Mouse (Mus musculus): ENCODE measurements around the gene Cnih3. TPM values are rescaled to one million over a fixed set of nuclear protein-coding genes. Genes with fewer than 3 reads are reported as not detected.

The Cnih3 gene
- total RNA-seq, 4 experiments from 2014 or later: 63.1 to 64.6 (median 64.1) TPM

DNA sequence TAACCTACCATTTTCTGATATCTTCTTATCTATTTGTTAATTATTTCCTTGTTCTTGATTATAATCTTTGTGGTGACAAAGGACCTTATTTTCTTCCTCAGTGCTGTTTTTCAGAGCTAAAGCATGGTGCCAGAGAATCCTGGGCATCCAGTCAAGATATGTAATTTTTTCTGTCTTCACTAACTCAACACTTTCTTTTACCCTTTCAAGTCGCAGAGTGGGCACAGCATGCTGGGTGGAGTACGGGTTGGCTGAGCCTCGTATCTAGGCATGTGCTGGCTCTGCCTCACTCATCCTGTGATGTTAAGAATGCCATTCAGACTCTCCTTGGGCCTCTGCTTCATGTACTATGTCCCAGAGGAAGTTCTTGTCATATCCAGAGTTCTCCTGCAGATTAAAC is 46.8 kb downstream of the Cnih3 start:
- DNase-seq (ENCODE audit: low spot score in 2 of 2): no peak

DNA sequence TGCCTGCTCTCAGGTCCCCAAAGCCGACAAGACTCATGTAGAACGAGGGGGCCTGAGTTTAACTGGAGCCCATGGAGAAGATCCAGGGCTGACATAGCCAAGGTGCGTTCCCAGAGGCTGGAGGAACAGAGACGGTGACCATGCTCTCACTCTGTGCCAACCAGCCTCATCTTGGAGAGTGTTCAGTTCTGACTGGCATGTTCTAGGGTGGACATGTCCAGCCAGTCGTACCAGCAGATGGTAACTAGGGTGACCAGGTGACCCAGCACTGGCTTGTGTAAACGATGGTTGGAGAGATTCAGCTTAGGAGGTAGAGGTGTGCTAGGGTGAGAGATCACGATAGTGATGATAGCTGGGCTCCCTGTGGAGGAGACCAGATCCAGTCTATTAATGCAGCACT is 50.6 kb downstream of the Cnih3 start:
- DNase-seq (ENCODE audit: low spot score in 2 of 2): no peak

DNA sequence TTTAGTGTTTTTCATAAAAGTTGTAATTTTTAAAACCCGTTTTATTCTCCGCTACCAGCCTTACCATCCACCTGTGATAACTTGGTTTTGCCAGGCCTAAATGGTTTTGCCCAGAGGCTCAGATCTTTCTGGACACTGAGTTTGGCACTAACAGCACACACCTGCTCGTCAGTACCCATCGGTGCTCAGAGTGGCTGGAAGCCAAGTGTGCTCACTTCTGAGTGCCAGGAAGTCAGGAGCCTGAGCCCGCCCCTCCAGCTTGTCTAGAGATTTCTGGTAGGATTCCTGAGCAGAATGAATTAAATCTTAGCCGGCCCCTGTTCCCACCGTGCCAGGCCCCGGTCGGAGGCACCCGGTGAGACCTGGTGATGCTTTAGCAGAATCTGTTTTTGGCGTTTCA is 54.9 kb downstream of the Cnih3 start:
- no peak for DNase-seq (ENCODE audit: low spot score in 2 of 2)

DNA sequence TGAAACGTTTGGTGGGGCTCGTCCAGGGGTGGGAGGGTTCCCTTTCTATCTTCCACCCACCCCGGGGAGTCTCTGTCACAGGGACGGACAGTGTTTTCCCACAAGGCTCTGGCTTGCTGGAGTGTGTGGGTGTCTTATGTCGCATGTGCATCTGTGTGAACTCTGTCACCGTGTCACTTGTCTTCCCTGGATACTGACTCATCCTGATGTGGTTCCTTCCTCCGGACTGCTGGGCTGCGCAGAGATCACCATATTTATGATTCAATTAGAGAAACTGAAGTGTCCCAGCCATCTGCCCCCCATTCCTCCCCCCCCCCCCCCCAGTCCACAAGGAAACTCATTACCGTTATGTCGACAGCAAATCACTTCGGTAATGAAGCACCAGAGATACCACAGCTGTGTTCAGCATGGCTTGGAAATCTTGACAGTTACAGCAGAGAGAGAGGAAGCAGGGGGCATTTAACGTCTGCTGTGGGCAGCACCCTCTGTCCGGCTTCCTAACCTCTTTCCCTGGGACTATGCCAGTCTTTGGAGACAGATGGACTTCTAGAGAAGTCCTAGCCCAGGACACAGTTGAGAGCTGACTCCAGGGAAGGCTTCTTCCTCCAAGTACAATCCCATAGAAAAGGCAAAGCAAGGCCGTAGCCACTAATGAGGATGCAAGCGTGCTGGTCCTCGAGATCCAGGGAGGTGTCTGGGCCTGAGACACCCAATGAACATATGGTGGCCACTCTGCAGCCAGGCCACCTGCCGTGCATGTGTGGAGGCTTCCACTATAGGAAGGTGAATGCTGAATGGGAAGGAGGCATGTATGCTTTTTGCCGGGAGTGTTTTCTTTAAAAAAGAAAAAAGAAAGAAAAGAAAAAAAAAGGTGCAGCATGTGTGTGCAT is 55.9 kb downstream of the Cnih3 start:
- DNase-seq (ENCODE audit: low spot score in 2 of 2): no peak

DNA sequence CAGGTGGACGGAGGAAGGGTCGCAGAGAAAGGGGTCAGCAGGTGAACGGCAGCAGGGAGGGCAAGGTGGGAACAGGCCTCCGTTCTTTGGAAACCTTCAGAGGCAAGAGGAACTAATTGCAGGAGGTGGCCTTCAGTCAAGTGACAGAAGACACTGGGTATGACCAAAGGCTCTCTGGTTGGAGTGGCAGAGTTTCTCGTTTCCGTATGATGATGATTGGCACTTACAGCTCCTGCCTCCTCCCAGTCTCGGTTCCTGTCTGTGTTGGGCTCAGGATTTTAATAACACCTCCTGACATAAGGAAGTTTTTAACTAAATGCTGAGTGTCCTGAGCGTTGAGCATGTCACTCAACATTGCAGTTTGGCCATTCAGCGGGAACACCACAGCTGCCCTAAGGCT is 57.3 kb downstream of the Cnih3 start:
- no peak for DNase-seq (ENCODE audit: low spot score in 2 of 2)

DNA sequence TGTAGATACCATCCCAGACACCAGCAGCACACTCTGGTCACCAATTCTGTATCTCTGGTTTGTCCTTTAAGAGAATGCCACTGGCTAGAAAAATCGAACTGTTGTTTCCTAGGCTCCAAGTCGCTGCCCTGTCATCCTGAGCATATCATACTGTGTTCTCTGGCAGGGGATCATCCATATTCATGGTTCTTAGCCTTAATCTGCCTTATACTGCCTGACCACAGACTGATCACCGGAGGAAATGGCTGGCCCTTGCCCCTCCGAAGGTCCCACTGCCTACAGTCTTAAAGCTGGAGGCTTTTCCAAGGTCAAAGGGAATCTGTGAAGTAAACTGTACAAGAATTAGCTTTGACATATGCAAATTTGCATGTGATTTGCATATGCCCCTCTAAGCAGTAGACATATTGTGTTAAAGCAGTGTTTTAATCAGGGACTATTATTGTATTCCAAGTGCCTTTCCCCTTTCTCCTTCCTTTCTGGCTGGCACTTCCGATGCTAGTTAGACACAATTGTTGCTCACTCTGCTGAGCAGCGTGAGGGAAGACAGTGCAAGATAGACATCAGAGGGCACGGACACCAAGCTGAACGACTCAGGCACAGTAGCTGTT is 58.3 kb downstream of the Cnih3 start:
- no peak for DNase-seq (ENCODE audit: low spot score in 2 of 2)

DNA sequence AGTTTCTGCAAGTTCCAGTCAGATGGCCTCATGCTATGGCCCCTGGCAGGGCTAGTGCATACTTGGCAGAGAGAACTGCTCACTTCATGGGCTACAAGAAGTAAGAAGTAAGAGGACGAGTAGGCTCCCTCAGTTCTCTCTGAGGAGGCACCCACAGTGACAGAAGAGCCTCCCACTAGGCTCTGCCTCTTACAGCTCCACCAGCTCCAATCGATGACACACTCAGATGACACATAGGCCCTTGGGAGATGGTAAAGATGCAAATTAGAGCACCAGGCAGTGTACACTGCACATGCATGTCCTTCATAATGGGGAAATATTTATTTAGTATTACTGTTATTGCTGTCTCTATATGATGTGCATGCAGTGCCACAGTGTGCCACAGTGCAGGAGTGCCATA is 62.6 kb downstream of the Cnih3 start:
- DNase-seq (ENCODE audit: low spot score in 2 of 2): no peak

DNA sequence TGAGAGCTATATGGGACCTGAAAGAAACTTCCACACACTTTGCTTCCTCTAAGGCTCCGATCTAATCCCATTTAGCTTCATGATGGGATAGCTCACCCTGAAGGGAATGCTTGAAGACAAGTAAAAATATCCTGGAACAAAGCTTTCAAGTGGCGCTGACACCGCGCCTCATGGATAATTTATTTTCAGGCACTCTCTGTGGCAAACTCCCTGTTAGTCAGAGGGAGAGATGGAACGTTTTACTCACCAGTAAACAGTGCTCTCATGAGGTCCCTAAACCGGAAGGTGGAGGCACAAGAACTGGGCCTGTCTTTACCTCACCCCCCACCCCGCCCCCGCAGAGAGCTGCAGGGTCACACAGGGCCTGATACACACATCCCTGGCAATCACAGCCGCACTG is 64.4 kb downstream of the Cnih3 start:
- no peak for DNase-seq (ENCODE audit: low spot score in 2 of 2)

DNA sequence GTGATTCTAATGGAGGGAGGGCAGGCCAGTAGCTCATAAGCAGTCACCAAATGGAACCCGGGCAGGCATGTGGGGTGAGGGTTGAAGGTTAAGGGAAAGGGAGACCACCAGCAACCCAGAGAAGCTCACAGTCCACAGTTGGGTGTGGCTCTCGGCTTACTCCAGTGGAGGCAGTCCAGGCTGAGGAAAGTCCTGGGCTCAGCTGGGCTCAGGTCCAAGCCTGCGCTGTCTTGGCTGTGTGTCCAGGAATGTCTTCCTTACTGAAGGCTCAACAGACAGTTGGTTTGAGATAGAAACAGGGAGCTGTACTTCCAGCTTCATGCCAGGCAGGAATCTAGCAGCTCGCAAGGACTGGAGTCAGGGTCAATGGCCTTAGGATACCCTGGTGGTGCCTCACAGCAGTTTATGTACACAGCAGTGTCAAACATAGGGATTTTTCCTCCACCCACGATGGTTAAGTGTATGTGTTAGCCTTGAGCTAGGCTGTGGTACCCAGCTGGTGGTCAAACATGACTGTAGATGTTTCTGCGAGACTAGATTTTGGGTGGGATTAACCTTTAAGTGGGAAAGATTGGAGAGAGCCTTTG is 65.6 kb downstream of the Cnih3 start:
- no peak for DNase-seq (ENCODE audit: low spot score in 2 of 2)

DNA sequence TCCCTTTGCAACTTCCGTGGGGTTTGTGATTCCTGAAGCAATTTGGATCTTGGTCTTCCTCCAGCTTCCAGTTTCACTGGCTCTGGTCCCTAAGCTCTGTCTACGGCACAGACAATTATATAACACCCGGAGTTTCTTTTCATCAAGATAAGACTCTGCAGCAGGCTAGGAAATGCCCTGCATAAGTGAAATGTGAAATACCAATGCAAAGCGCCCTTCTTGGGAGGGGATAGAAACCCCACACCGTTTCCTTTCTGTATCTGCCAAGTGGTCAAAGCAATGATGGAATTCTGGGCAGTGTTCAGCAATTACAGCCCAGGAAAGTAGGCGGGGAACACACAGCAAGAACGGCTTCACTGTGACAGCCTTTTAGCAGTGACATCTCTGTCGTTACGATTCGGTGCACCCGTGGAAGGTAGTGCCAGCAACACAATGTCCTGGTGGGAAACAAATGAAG is 67.7 kb downstream of the Cnih3 start:
- DNase-seq (ENCODE audit: low spot score in 2 of 2): no peak

DNA sequence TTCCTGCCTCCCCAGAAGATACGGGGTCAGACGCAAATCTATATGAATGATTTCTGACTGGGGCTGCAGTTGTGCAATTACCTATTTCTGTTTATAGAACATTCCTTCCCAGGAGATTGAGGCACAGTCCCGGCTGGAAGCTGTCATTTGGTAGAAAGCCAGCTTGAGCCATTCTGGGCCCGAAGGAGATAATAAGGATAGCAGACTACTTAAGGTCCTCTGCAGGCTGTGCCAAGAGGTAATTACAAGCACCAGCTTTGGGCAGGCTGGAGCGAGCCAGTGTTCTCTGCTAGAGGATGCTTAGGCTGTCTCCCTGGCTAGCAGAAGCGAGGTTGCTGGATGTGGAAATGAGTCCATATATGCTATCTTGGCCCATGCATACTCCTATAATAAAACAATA is 70.4 kb downstream of the Cnih3 start:
- DNase-seq (ENCODE audit: low spot score in 2 of 2): no peak

DNA sequence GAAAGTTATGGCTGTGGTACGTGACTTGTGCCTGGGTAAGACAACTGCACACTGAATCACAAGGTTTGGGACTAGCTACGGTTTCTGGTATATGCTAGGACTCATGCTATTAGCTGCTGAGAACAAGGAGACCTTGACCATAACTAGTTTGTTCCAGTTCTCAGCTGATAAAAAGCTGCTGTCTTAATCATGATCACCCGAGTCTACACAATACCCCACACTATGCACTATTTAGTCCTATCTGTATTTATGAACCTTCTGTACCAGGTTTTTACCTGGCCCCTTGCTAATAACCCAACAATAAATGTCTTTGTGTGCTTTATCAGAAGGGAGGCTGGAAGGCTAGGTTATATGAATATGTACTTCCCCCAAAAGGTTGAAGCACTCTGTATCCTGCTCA is 72.5 kb downstream of the Cnih3 start:
- no peak for DNase-seq (ENCODE audit: low spot score in 2 of 2)

DNA sequence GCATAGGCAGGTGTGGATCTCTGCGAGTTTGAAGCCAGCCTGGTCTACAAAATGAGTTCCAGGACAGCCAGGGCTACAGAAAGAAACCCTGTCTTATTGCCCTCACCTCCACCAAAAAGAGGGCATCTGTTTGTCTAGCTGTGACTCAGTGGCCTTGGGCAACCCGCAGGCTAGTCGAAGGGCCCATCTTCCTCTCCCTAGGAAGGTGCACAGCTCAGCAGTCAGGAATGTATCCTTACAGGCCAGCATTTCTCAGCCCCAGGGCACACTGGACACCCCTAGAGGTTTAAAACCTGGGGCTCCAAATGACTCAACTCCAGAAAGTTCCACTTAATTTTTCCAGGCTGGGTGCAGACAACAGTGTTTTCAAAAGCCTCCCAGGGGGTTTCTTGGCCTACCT is 73.0 kb downstream of the Cnih3 start:
- no peak for DNase-seq (ENCODE audit: low spot score in 2 of 2)

DNA sequence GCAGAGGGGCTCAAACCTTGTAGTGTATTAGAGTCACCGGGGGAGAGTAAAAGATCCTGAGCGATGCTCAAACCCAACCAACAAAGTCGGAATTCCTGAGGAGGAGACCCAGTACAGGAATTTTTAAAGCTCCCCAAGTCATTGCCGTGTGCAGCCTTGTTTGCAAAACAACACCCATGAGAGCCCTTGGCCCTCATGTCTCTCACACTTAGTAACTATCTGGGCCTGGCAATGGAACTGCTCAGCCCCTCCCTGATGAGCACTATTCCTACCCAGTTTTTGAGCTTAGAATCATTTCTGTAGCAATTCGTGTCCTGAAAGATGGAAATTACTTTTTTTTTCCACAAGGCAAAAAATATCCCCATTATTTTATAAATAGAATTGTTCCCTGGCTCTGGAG is 74.0 kb downstream of the Cnih3 start:
- no peak for DNase-seq (ENCODE audit: low spot score in 2 of 2)

DNA sequence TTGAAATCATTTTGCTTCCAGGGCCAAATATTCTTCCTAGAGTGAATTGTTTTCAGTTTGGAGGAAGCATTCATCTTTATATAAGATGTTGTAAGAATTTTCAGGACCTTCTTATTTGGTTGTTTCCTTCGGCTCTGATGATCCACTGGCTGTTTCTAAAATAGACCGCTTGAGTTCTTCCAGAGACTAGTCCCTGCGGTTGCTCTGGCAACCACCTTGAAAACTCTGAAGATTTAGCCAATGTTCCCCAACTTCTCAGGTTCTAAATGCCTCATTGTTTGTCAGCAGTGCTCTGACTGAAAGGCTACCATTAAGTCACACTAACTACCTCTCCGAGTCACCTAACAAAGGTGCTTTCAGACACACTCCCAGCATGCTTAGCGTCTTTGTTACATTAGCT is 80.8 kb downstream of the Cnih3 start:
- peak in 1 of 2 experiments; percentile 43 for DNase-seq (ENCODE audit: low spot score in 2 of 2)

DNA sequence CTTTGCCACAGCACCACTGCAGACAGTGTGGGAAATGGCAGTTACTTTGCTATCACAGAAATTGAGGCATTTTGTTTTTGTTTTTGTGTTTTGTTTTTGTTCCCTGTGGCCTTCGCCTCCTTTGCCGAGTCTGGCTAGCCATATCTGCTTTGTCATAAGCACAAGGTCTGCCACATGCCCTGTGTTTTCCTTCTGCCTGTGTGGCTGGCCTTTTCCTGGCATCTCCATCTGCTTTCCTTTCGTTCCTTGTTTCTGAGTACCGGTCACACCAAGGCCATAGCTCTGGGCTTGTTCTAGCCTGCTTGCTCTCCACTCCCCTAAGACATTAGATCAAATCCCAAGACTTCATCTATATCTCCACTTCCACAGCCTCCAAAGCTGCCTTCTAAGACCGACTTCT is 83.0 kb downstream of the Cnih3 start:
- no peak for DNase-seq (ENCODE audit: low spot score in 2 of 2)

DNA sequence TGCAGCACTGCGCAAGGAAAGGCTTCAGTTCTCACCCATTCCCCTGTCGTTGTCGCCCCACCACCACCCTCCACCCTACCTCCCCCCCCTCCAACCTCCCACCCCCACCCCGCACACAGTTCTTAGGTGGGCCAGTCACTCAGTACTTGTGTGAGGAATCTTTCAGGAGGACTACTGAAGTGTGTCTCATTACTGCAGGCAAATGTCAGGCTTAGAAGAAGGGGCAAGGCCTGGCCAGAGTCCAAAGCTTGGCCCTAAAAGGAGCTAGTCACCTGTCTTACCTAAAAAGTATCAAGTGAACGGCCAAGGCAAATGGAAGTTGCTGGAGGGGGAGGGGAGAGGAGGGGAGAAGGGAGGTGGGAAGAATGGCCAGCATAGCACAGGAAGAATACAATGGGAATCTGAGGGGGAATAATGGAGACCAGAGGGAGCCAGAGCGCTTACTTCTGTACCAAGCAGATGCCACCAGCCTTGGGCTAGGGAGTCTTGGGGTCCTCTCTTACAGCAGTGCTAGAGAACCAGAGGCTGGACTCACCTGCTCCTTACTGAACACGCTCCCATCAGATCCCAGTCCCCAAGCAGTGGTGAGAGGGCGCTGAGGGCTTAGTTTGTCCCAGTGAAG is 88.7 kb downstream of the Cnih3 start:
- no peak for DNase-seq (ENCODE audit: low spot score in 2 of 2)

DNA sequence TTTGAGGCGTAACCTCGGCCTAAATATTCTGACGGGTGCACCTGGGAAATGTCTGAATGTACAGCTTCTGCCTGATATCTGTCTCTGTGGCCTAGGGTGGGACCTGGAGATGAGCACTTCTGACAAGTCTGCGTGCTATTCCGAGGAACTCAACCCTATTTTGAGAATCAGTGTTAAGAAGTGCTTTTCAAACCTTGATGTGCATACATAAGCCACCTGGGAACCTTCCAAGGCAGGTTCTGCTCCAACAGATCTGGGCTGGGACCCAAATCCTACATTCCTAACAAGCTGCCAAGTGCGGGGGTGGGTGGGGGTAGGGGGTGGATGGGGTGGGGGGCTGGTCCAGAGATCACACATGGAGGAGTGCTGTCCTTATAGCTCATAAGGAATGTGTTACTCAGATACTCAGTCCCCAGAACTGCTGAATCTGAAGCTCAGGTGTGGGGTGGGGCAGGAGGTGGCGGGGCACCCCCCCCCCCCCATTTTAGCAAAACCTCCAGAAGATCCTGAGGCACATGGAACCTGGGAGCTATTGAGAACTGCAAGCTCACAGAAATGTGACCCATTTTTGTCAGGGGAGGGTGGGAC is 89.3 kb downstream of the Cnih3 start:
- DNase-seq (ENCODE audit: low spot score in 2 of 2): no peak

DNA sequence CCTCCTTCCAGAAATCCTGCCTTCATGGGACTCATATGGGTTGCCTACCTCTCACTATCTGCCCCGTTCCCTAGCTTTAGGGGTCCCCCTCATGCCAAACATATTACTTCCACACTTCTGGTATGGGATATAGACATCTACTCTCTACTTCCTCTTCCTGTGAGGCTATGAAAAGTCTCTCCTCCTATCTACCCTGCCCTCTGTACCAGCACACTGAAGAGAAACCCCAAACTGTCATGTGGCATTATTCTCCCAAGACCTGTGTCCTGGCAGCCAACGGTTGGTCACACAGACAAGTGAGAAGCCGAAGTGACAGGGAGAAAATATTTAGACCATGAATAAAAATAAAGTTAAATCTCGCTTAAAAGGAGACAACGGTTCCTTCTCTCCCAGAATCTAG is 92.6 kb downstream of the Cnih3 start:
- no peak for DNase-seq (ENCODE audit: low spot score in 2 of 2)

DNA sequence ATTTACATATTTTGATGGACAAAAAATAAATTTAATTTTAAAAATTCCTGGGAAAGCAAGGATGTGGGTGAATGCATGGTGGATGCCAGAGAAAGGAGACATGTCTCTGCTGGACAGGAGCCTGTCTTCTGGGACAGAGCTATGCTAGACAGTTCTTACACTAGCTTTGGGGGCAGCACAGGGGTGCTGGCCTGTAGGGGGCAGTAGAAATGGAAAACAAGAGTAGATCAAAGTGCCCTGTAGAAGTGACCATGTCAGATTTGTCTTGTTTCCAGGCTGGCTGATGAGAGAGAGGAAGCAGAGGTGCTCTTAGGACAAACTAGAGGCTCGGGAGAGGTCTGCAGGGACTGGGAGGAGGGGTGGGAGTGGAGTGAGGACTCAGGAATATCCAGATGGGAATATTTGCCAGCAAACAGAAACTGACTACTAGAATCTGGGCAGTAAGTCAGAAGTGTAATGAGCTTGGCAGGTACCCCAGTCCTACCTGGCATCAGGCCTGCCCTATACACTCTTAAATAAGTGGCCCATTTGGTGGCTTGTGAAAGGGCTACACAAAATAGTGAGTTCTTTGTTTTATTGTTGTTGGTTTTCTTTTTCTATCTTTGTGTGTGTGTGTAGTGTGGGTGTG is 93.3 kb downstream of the Cnih3 start:
- DNase-seq (ENCODE audit: low spot score in 2 of 2): no peak

DNA sequence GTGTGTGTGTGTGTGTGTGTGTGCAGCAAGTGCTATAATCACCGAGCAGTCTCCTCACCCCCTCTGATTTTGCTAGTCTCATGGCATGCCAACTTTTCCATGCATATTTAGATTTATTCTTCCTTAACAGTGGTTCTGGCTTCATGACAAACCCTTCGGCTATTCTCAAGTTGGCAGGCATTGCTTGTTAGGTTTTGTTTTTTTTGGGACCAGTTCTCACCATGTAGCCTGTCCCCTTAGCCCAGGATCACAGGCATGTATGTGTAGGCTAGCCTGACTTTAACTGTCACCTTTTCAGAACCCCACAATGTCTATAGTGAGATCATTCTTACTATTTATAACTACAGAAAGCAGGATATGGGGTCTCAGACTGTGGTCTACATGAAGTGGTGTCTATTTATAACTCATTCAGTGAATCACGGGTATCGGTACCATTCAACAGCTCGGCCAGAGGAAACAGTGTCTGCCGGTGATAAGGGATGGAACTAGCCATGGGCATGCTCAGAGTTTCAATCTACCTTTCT is 94.2 kb downstream of the Cnih3 start:
- no peak for DNase-seq (ENCODE audit: low spot score in 2 of 2)

Measured in left cerebral cortex, adult 8-10 months (tissue).